Mouse (Mus musculus): ENCODE data around the gene Drd5.

Gene Drd5

GRCm38 (mm10) chr5:38318966-38319786, at the start of gene Drd5:
Gene Drd5 (plus strand): TSS chr5:38319367.
- DNase-seq (ENCODE audit: low spot score in 2 of 2) = no peak

- no peak for DNase-seq (ENCODE audit: low spot score in 2 of 2)
Observed at GRCm38 (mm10) chr5:38270942-38271341, 48.2 kb upstream of the Drd5 start.

- no peak for DNase-seq (ENCODE audit: low spot score in 2 of 2)
Observed at GRCm38 (mm10) chr5:38273831-38274230, 45.3 kb upstream of the Drd5 start.

GRCm38 (mm10) chr5:38275771-38276170, 43.4 kb upstream of the Drd5 start, which contains the start of gene Otop1:
Gene Otop1 (plus strand): TSS chr5:38275972.
- no peak for DNase-seq (ENCODE audit: low spot score in 2 of 2)

- DNase-seq (ENCODE audit: low spot score in 2 of 2) = no peak
Observed at GRCm38 (mm10) chr5:38276451-38276850, 42.7 kb upstream of the Drd5 start.

- no peak for DNase-seq (ENCODE audit: low spot score in 2 of 2)
Observed at GRCm38 (mm10) chr5:38277098-38277866, 41.9 kb upstream of the Drd5 start.

GRCm38 (mm10) chr5:38277936-38278600, 41.1 kb upstream of the Drd5 start:
- DNase-seq (ENCODE audit: low spot score in 2 of 2) = no peak

GRCm38 (mm10) chr5:38280075-38280474, 39.1 kb upstream of the Drd5 start:
- no peak for DNase-seq (ENCODE audit: low spot score in 2 of 2)

GRCm38 (mm10) chr5:38285724-38286123, 33.4 kb upstream of the Drd5 start:
- no peak for DNase-seq (ENCODE audit: low spot score in 2 of 2)

- no peak for DNase-seq (ENCODE audit: low spot score in 2 of 2)
Observed at GRCm38 (mm10) chr5:38288476-38288875, 30.7 kb upstream of the Drd5 start.

GRCm38 (mm10) chr5:38301761-38302411, 17.3 kb upstream of the Drd5 start:
- no peak for DNase-seq (ENCODE audit: low spot score in 2 of 2)

- DNase-seq (ENCODE audit: low spot score in 2 of 2) = no peak
Observed at GRCm38 (mm10) chr5:38302651-38303050, 16.5 kb upstream of the Drd5 start.

GRCm38 (mm10) chr5:38305241-38305640, 13.9 kb upstream of the Drd5 start:
- DNase-seq (ENCODE audit: low spot score in 2 of 2) = no peak

- peak; percentile 91 to 92 for DNase-seq (ENCODE audit: low spot score in 2 of 2)
Observed at GRCm38 (mm10) chr5:38307255-38308101, 11.7 kb upstream of the Drd5 start.

- DNase-seq (ENCODE audit: low spot score in 2 of 2) = peak; percentile 61 to 78
Observed at GRCm38 (mm10) chr5:38308873-38309272, 10.3 kb upstream of the Drd5 start.

GRCm38 (mm10) chr5:38309795-38310194, 9.4 kb upstream of the Drd5 start:
- no peak for DNase-seq (ENCODE audit: low spot score in 2 of 2)

- no peak for DNase-seq (ENCODE audit: low spot score in 2 of 2)
Observed at GRCm38 (mm10) chr5:38333381-38333780, 14.2 kb downstream of the Drd5 start.

- no peak for DNase-seq (ENCODE audit: low spot score in 2 of 2)
Observed at GRCm38 (mm10) chr5:38334582-38334981, 15.4 kb downstream of the Drd5 start.

- no peak for DNase-seq (ENCODE audit: low spot score in 2 of 2)
Observed at GRCm38 (mm10) chr5:38343101-38343500, 23.9 kb downstream of the Drd5 start.

- no peak for DNase-seq (ENCODE audit: low spot score in 2 of 2)
Observed at GRCm38 (mm10) chr5:38346646-38347432, 27.7 kb downstream of the Drd5 start.

All from frontal cortex, postnatal 36 days (tissue).